Mouse (Mus musculus): Measurements from ENCODE around the gene Hinfp. TPM values are rescaled to one million over a fixed set of nuclear protein-coding genes. Genes with fewer than 3 reads are reported as not detected.

Gene Hinfp
- total RNA-seq, 2 experiments from 2014 or later, result 12.3 to 13.1 TPM

- peak; percentile 41 for ATAC-seq (ENCODE audit: poor library complexity, severe bottlenecking)
Observed at GRCm38 (mm10) chr9:44266478-44267226, 38.8 kb downstream of the Hinfp start.

GRCm38 (mm10) chr9:44261388-44261787 is 44.1 kb downstream of the Hinfp start:
- no peak for ATAC-seq (ENCODE audit: poor library complexity, severe bottlenecking)

- ATAC-seq (ENCODE audit: poor library complexity, severe bottlenecking), result peak; percentile 69
Observed at GRCm38 (mm10) chr9:44259014-44259413, 46.5 kb downstream of the Hinfp start.

GRCm38 (mm10) chr9:44256213-44256612 is 49.3 kb downstream of the Hinfp start:
- no peak for ATAC-seq (ENCODE audit: poor library complexity, severe bottlenecking)

- ATAC-seq (ENCODE audit: poor library complexity, severe bottlenecking), result no peak
Observed at GRCm38 (mm10) chr9:44255136-44255521, 50.3 kb downstream of the Hinfp start.

GRCm38 (mm10) chr9:44254508-44255135 is 50.8 kb downstream of the Hinfp start:
- no peak for ATAC-seq (ENCODE audit: poor library complexity, severe bottlenecking)

GRCm38 (mm10) chr9:44253441-44253840 is 52.0 kb downstream of the Hinfp start:
- ATAC-seq (ENCODE audit: poor library complexity, severe bottlenecking), result no peak

GRCm38 (mm10) chr9:44251314-44251713 is 54.2 kb downstream of the Hinfp start, which contains the start of gene Pdzd3:
Pdzd3 (minus strand) TSS chr9:44251471.
- ATAC-seq (ENCODE audit: poor library complexity, severe bottlenecking), result no peak

- ATAC-seq (ENCODE audit: poor library complexity, severe bottlenecking), result no peak
Observed at GRCm38 (mm10) chr9:44250445-44250844, 55.0 kb downstream of the Hinfp start.

- peak; percentile 95 for ATAC-seq (ENCODE audit: poor library complexity, severe bottlenecking)
Observed at GRCm38 (mm10) chr9:44249181-44250146, 56.0 kb downstream of the Hinfp start.

GRCm38 (mm10) chr9:44247907-44248306 is 57.6 kb downstream of the Hinfp start:
- no peak for ATAC-seq (ENCODE audit: poor library complexity, severe bottlenecking)

GRCm38 (mm10) chr9:44243621-44244020 is 61.9 kb downstream of the Hinfp start:
- no peak for ATAC-seq (ENCODE audit: poor library complexity, severe bottlenecking)

Other genes with a start within 250 kb of the Hinfp start
- 1.3 and 4.5 TPM in 2 replicates for gene Usp2, start 238.7 kb downstream of the Hinfp start, total RNA-seq (2015)
- 1.1 and 1.3 TPM in 2 replicates for gene Usp2, start 238.7 kb downstream of the Hinfp start, total RNA-seq (2017)
- gene Mfrp, start 203.9 kb downstream of the Hinfp start, total RNA-seq (2015), result not detected in 2 replicates
- gene Mfrp, start 203.9 kb downstream of the Hinfp start, total RNA-seq (2017), result 0.24 TPM in 1 of 2 replicates, not detected in the other
- 0.27 TPM in 1 of 2 replicates, not detected in the other for gene C1qtnf5, start 198.4 kb downstream of the Hinfp start, total RNA-seq (2015)
- gene C1qtnf5, start 198.4 kb downstream of the Hinfp start, total RNA-seq (2017), result 0.40 TPM in 1 of 2 replicates, not detected in the other
- not detected in 2 replicates for gene Gm49380, start 192.2 kb downstream of the Hinfp start, total RNA-seq (2015)
- not detected in 2 replicates for gene Gm49380, start 192.2 kb downstream of the Hinfp start, total RNA-seq (2017)
- gene Rnf26, start 192.2 kb downstream of the Hinfp start, total RNA-seq (2015), result 35.9 and 36.7 TPM in 2 replicates
- gene Rnf26, start 192.2 kb downstream of the Hinfp start, total RNA-seq (2017), result 16.3 and 20.9 TPM in 2 replicates
- 1.6 TPM in 2 replicates for gene Mcam, start 171.2 kb downstream of the Hinfp start, total RNA-seq (2015)
- gene Mcam, start 171.2 kb downstream of the Hinfp start, total RNA-seq (2017), result 3.2 and 5.8 TPM in 2 replicates
- gene Cbl, start 71.6 kb downstream of the Hinfp start, total RNA-seq (2015), result 179 and 180 TPM in 2 replicates
- 45.3 and 70.2 TPM in 2 replicates for gene Cbl, start 71.6 kb downstream of the Hinfp start, total RNA-seq (2017)
- gene Ccdc153, start 65.0 kb downstream of the Hinfp start, total RNA-seq (2015), result not detected in 2 replicates
- gene Ccdc153, start 65.0 kb downstream of the Hinfp start, total RNA-seq (2017), result not detected in 2 replicates
- 0.07 and 0.34 TPM in 2 replicates for gene Pdzd3, start 54.2 kb downstream of the Hinfp start, total RNA-seq (2015)
- not detected in 2 replicates for gene Pdzd3, start 54.2 kb downstream of the Hinfp start, total RNA-seq (2017)
- gene Nlrx1, start 37.1 kb downstream of the Hinfp start, total RNA-seq (2015), result 9.5 and 13.1 TPM in 2 replicates
- 12.1 and 12.4 TPM in 2 replicates for gene Nlrx1, start 37.1 kb downstream of the Hinfp start, total RNA-seq (2017)
- gene Abcg4, start 17.1 kb downstream of the Hinfp start, total RNA-seq (2015), result 1.3 and 3.9 TPM in 2 replicates
- gene Abcg4, start 17.1 kb downstream of the Hinfp start, total RNA-seq (2017), result 1.1 and 1.7 TPM in 2 replicates
- gene C2cd2l, start 14.6 kb upstream of the Hinfp start, total RNA-seq (2015), result 12.0 and 16.4 TPM in 2 replicates
- 11.0 and 13.4 TPM in 2 replicates for gene C2cd2l, start 14.6 kb upstream of the Hinfp start, total RNA-seq (2017)
- gene Dpagt1, start 20.3 kb upstream of the Hinfp start, total RNA-seq (2015), result 37.7 and 39.4 TPM in 2 replicates
- 15.2 and 17.4 TPM in 2 replicates for gene Dpagt1, start 20.3 kb upstream of the Hinfp start, total RNA-seq (2017)
- 136 and 144 TPM in 2 replicates for gene H2afx, start 29.0 kb upstream of the Hinfp start, total RNA-seq (2015)
- gene H2afx, start 29.0 kb upstream of the Hinfp start, total RNA-seq (2017), result 239 and 262 TPM in 2 replicates
- gene Hmbs, start 38.6 kb upstream of the Hinfp start, total RNA-seq (2015), result 63.1 and 83.4 TPM in 2 replicates
- gene Hmbs, start 38.6 kb upstream of the Hinfp start, total RNA-seq (2017), result 31.2 and 41.1 TPM in 2 replicates
- 19.2 and 19.4 TPM in 2 replicates for gene Vps11, start 56.0 kb upstream of the Hinfp start, total RNA-seq (2015)
- 22.7 and 26.8 TPM in 2 replicates for gene Vps11, start 56.0 kb upstream of the Hinfp start, total RNA-seq (2017)
- 27.2 and 29.7 TPM in 2 replicates for gene Hyou1, start 73.8 kb upstream of the Hinfp start, total RNA-seq (2015)
- 48.3 and 49.7 TPM in 2 replicates for gene Hyou1, start 73.8 kb upstream of the Hinfp start, total RNA-seq (2017)
- gene Slc37a4, start 91.2 kb upstream of the Hinfp start, total RNA-seq (2015), result 19.7 and 23.5 TPM in 2 replicates
- gene Slc37a4, start 91.2 kb upstream of the Hinfp start, total RNA-seq (2017), result 14.8 and 28.3 TPM in 2 replicates
- 2,100 and 2,121 TPM in 2 replicates for gene Rps25, start 101.5 kb upstream of the Hinfp start, total RNA-seq (2015)
- gene Rps25, start 101.5 kb upstream of the Hinfp start, total RNA-seq (2017), result 1,309 and 1,413 TPM in 2 replicates
- gene Trappc4, start 101.9 kb upstream of the Hinfp start, total RNA-seq (2015), result 91.3 and 95.4 TPM in 2 replicates
- gene Trappc4, start 101.9 kb upstream of the Hinfp start, total RNA-seq (2017), result 24.1 and 32.5 TPM in 2 replicates
- gene Ccdc84, start 112.9 kb upstream of the Hinfp start, total RNA-seq (2015), result 24.5 TPM in 2 replicates
- gene Ccdc84, start 112.9 kb upstream of the Hinfp start, total RNA-seq (2017), result 19.8 and 27.1 TPM in 2 replicates
- gene Foxr1, start 135.5 kb upstream of the Hinfp start, total RNA-seq (2015), result not detected in 2 replicates
- gene Foxr1, start 135.5 kb upstream of the Hinfp start, total RNA-seq (2017), result not detected in 2 replicates
- not detected in 2 replicates for gene Upk2, start 149.3 kb upstream of the Hinfp start, total RNA-seq (2015)
- gene Upk2, start 149.3 kb upstream of the Hinfp start, total RNA-seq (2017), result not detected in 2 replicates
- gene Bcl9l, start 177.2 kb upstream of the Hinfp start, total RNA-seq (2015), result 6.0 TPM in 2 replicates
- gene Bcl9l, start 177.2 kb upstream of the Hinfp start, total RNA-seq (2017), result 2.6 and 3.0 TPM in 2 replicates